Mouse (Mus musculus) kidney, adult 2 months (tissue): ENCODE data around the gene Scaper. TPM values are rescaled to one million over a fixed set of nuclear protein-coding genes. Genes with fewer than 3 reads are reported as not detected.

Experiments
- DNase-seq: peaks from one replicate; pipeline ENCODE4 v3.0.0; 2021
- H3K27ac ChIP-seq: fragments of 200-500 bp; 2 replicates; pipeline ENCODE4 v1.5.1; 2012; ENCODE audit warnings: low read depth, low read length, control low read depth, inconsistent platforms; ENCODE audit not compliant: insufficient read depth
- H3K27me3 ChIP-seq: fragments of 200-500 bp; replicated peaks from 2 replicates; pipeline ENCODE4 v1.6.1; 2012; ENCODE audit warnings: mild to moderate bottlenecking, moderate library complexity, low read length, inconsistent platforms; ENCODE audit not compliant: control insufficient read depth, insufficient read depth
- H3K36me3 ChIP-seq: fragments of 200-500 bp; 2 replicates; pipeline ENCODE4 v1.6.1; 2012; ENCODE audit warnings: mild to moderate bottlenecking, moderate library complexity, low read length, inconsistent platforms; ENCODE audit not compliant: control insufficient read depth, insufficient read depth
- H3K4me1 ChIP-seq: fragments of 200-500 bp; 2 replicates; pipeline ENCODE4 v1.6.1; 2011; ENCODE audit warnings: low read length; ENCODE audit not compliant: control insufficient read depth, insufficient read depth
- H3K4me3 ChIP-seq: fragments of 200-500 bp; 2 replicates; pipeline ENCODE4 v1.5.1; 2011; ENCODE audit warnings: mild to moderate bottlenecking, low read depth, low read length, control low read depth; ENCODE audit not compliant: insufficient read depth
- CTCF ChIP-seq: fragments of 200-500 bp; conservative IDR thresholded peaks from 2 replicates; pipeline ENCODE4 v1.5.1; 2011; ENCODE audit warnings: low read depth, mild to moderate bottlenecking, control low read depth, low read length, moderate library complexity, mixed read lengths; ENCODE audit not compliant: insufficient read depth, insufficient read length
- POLR2A ChIP-seq: fragments of 200-500 bp; IDR thresholded peaks from one replicate; pipeline ENCODE4 v1.6.1; 2011; ENCODE audit warnings: low read depth, low read length, control low read depth
- WGBS: fragments of 180-500 bp; shearing (Covaris S2); methylation state at CpG from one replicate; pipeline ENCODE4 v1.1.7; 2018; 5-methylcytosine and 5-hydroxymethylcytosine counted together
- polyA plus RNA-seq: library from polyadenylated mRNA; depleted of rRNA; stranded (reverse); fragments of >200 nt; gene quantifications from 2 replicates; pipeline ENCODE4 v1.2.3, GENCODE M21; 2012

The Scaper gene
- polyA plus RNA-seq, 1 experiment = 4.1 TPM

GRCm38 (mm10) chr9:55560960-55561359 lies 377.0 kb downstream of the Scaper start:
- no peak for TF ChIP-seq CTCF
- no peak for TF ChIP-seq POLR2A
- DNase-seq = no peak
- WGBS = 100% methylated on average over 1 of the region's 1 CpGs

GRCm38 (mm10) chr9:55554986-55555385 lies 382.9 kb downstream of the Scaper start:
- Histone ChIP-seq H3K36me3 (no peaks in the 10 kb centered on the region), H3K4me1 (no peaks in the 10 kb centered on the region), H3K27ac (no peak overlapping the region), H3K4me3 (no peak overlapping the region), H3K27me3 (no peaks in the 10 kb centered on the region)
- 66% methylated on average over 1 of the region's 1 CpGs for WGBS
- DNase-seq = no peak
- no peak for TF ChIP-seq CTCF
- no peak for TF ChIP-seq POLR2A

More at GRCm38 (mm10) chr9:55560960-55561359, 377.0 kb downstream of the Scaper start:
- no peak overlapping the region for H3K4me3 ChIP-seq
- no peaks in the 10 kb centered on the region for H3K27me3 ChIP-seq
- no peak overlapping the region for H3K27ac ChIP-seq
- H3K36me3 ChIP-seq = no peaks in the 10 kb centered on the region
- no peaks in the 10 kb centered on the region for H3K4me1 ChIP-seq

- H3K4me3 ChIP-seq = no peak overlapping the region
- no peak overlapping the region for H3K27ac ChIP-seq
- peaks cover 13% of the 10 kb centered on the region for H3K27me3 ChIP-seq
- 30% methylated on average over 16 of the region's 16 CpGs for WGBS
- TF ChIP-seq CTCF (no peak), POLR2A (no peak)
- DNase-seq = no peak
- no peaks in the 10 kb centered on the region for H3K4me1 ChIP-seq
- H3K36me3 ChIP-seq = no peaks in the 10 kb centered on the region
Measured at GRCm38 (mm10) chr9:55549302-55549890, 388.5 kb downstream of the Scaper start.

GRCm38 (mm10) chr9:55548871-55549270 lies 389.0 kb downstream of the Scaper start:
- Histone ChIP-seq H3K36me3 (no peaks in the 10 kb centered on the region), H3K27me3 (peaks cover 15% of the 10 kb centered on the region), H3K4me1 (0 out of 2 replicates have a peak, but pooled peaks cover 2% of the 10 kb centered on the region), H3K4me3 (no peak overlapping the region), H3K27ac (no peak overlapping the region)
- 52% methylated on average over 3 of the region's 3 CpGs for WGBS
- TF ChIP-seq POLR2A (no peak), CTCF (no peak)
- no peak for DNase-seq

- Histone ChIP-seq H3K36me3 (no peaks in the 10 kb centered on the region), H3K27ac (no peak overlapping the region), H3K27me3 (peaks cover 31% of the 10 kb centered on the region), H3K4me1 (0 out of 2 replicates have a peak, but pooled peaks cover 3% of the 10 kb centered on the region), H3K4me3 (peak overlapping the region; percentile 35; the same call in 1 of the 2 replicates)
- TF ChIP-seq POLR2A (no peak), CTCF (no peak)
- peak; percentile 63 for DNase-seq
- 4% methylated on average over 63 of the region's 63 CpGs for WGBS
Measured at GRCm38 (mm10) chr9:55546176-55547010, 391.5 kb downstream of the Scaper start.

- Histone ChIP-seq H3K27me3 (peaks cover 34% of the 10 kb centered on the region), H3K36me3 (no peaks in the 10 kb centered on the region), H3K4me1 (0 out of 2 replicates have a peak, but pooled peaks cover 3% of the 10 kb centered on the region), H3K27ac (no peak overlapping the region), H3K4me3 (no peak overlapping the region)
- TF ChIP-seq CTCF (no peak), POLR2A (no peak)
- 6% methylated on average over 41 of the region's 41 CpGs for WGBS
- peak; percentile 34 for DNase-seq
Measured at GRCm38 (mm10) chr9:55545556-55546175, 392.3 kb downstream of the Scaper start.
